Mouse (Mus musculus) right cerebral cortex, postnatal 14 days (tissue): ENCODE measurements around the gene Olfr1445.

ENCODE experiments used
- DNase-seq: peaks from one replicate; pipeline ENCODE4 v3.0.0; 2022

The Olfr1445 gene

DNA sequence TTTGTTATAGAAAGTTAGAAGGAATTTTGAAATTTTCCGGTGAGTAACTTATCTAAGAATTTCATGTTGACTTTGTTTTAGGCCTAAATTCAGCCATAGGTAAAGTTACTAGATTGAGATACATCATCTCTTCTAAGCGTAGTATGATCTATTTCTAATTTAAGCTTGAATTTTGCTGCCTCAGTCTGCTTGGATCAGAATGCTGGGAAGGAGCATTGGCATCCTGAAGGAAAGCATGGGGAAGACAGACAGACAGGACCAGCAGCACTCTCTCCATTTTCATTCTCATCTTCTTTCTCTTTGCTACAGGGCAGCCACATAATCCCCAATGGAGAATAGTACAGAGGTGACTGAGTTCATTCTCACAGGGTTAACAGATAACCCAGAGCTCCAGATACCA, at the start of gene Olfr1445:
Gene Olfr1445 (plus strand): TSS at position 301 of the 400 bp plus-strand sequence.
- DNase-seq, result no peak

DNA sequence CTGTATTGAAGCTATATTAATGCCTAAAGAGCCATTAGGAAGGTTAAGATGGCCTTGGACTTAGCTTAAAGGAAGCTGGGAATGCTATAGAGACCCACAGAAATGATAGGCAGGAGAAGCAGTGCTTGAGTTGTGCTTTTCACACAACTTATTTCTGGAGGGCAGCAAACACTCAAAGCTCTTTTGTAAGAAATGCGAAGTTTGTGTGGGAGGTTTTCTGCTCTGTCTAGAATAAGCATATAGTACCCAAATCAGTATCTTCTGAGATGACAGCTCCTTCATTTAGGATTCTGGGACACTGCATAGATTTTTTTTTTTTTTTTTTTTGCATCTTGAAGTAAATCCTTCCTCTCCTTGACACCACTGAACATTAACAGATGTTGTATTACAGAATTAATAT, 45.1 kb upstream of the Olfr1445 start:
- no peak for DNase-seq

DNA sequence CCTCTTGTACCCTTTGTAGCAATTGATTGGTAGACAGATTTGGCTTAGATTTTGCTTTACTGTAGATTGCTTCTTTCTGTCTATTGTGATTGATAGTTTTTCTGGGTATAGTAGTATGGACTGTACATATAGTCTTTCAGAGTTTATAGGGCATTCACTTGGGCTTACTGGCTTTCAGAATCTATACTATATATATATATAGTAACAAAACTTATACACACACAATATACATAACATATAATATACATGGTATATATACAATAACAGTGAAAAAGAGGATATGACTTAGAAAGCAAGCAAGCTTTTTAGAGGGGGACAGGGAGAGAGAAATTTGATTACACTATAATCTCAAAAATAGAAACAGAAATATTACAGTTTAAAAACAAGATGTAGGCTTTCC, 37.3 kb upstream of the Olfr1445 start, which contains the start of gene Gm5244:
Gene Gm5244 (plus strand): TSS at position 301 of the 400 bp plus-strand sequence.
- no peak for DNase-seq

DNA sequence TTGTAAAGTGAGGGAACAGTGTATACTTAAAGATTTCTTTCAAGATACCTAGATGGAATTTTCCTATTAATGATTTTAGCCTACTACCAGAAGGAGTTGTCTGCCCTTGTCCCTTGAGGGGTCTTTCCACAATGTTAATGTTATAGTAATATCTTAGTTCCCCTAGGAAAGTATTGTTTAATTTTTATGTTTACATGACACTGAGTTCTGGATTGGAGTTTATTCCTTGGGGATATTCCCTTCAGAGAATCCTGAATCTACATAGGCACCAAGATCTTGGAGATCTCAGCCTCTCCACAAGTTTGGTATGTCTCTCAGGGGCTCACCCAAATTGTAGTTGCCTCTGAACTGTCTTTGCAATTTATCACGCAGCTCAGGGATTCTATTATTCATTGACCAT, 26.7 kb upstream of the Olfr1445 start, which contains the start of gene Olfr1444:
Gene Olfr1444 (plus strand): TSS at position 301 of the 400 bp plus-strand sequence.
- no peak for DNase-seq

DNA sequence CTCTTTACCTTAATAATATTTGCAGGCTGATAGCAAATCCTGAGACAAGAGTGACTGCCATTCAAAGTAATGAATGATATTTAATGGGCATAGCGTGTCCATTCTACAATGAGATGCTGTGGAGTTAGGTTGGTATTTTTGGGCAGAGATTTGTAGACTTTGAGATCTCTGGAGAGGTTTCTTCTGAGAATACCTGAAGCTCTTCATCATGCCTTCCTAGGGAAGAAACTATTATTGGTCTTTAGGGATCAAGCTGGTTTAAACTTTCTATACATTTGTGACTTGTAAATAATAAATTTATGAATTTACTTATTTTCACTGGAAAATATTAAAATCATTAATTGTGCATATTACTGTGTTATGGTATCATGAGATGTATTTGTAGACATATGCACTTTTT, 9.8 kb downstream of the Olfr1445 start, which contains the start of gene Olfr1446:
Gene Olfr1446 (minus strand): TSS at position 101 of the 400 bp plus-strand sequence.
- DNase-seq, result no peak

DNA sequence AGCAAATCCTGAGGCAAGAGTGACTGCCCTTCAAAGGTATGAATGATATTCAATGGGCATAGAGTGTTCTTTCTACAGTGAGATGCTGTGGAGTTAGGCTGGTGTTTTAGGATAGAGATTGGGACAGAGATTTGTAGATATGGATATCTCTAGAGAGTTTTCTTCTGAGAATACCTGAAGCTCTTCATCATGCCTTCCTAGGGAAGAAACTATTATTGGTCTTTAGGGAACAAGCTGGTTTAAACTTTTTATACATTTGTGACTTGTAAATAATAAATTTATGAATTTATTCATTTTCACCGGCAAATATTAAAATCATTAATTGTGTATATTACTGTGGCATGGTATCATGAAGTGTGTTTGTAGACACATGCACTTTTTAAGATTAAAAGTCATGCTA, 20.0 kb downstream of the Olfr1445 start, which contains the start of gene Olfr1447:
Gene Olfr1447 (minus strand): TSS at position 101 of the 400 bp plus-strand sequence.
- DNase-seq, result no peak

DNA sequence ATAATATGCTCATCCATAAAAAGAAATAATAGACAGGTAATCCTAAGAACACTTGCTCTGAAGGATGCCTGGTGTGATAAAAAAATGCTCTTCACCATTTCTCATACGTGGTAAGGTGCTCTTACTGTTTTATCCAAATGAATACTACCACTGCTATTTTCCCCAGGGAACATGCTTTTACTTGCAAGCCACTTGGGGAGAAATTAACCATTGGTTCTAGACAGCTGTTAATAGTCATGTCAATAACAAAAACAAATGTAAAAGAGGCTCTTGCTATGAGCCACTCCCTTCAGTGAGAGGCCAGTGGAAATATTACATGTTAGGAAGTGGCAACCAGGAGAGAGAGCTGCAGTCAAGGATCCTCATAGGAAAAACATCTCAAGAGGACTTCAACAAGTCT, 40.7 kb downstream of the Olfr1445 start, which contains the start of gene Olfr1448:
Gene Olfr1448 (minus strand): TSS at position 101 of the 400 bp plus-strand sequence.
- no peak for DNase-seq

DNA sequence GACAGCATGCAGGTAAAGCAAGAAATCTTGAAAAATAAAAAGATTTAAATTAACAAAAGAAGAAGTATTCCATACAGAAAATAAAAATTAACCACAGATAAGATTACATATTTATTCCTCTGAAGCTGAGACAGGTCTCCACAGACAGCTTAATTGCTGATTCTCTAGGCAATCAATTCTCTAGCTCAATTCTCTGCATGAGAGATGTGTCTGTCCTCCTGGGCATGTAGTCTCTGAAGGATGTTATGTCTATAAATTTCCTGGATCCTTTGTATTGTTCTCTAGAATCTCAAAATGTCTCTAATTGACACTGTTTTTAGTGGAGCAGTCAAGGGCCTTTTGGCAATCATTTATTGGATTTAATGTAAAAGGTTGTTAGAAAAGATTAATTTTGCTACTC, 46.9 kb downstream of the Olfr1445 start, which contains the start of gene Olfr1449:
Gene Olfr1449 (plus strand): TSS at position 301 of the 400 bp plus-strand sequence.
- no peak for DNase-seq
